Mouse (Mus musculus) heart, postnatal 0 days (tissue): ENCODE results near the gene Nup62.

ENCODE experiments used
- CTCF ChIP-seq: IDR thresholded peaks from 2 replicates; pipeline ENCODE4 v1.5.1; 2016; ENCODE audit warnings: antibody characterized with exemption, control low read depth, low read depth
- EP300 ChIP-seq: IDR thresholded peaks from 2 replicates; pipeline ENCODE4 v1.6.1; 2016; ENCODE audit warnings: antibody characterized with exemption, low read depth

GRCm38 (mm10) chr7:44854356-44855031, 38.6 kb downstream of the Nup62 start:
- TF ChIP-seq CTCF (no peak), EP300 (peak; percentile 59; the same call in 1 of the 2 replicates)
